Mouse (Mus musculus) cerebellum, adult 18-20 months (tissue): ENCODE measurements around the gene Cracr2b.

Experiments
- DNase-seq, 2 experiments: peaks; one replicate each; pipeline ENCODE4 v3.0.0; 2021

Gene Cracr2b

DNA sequence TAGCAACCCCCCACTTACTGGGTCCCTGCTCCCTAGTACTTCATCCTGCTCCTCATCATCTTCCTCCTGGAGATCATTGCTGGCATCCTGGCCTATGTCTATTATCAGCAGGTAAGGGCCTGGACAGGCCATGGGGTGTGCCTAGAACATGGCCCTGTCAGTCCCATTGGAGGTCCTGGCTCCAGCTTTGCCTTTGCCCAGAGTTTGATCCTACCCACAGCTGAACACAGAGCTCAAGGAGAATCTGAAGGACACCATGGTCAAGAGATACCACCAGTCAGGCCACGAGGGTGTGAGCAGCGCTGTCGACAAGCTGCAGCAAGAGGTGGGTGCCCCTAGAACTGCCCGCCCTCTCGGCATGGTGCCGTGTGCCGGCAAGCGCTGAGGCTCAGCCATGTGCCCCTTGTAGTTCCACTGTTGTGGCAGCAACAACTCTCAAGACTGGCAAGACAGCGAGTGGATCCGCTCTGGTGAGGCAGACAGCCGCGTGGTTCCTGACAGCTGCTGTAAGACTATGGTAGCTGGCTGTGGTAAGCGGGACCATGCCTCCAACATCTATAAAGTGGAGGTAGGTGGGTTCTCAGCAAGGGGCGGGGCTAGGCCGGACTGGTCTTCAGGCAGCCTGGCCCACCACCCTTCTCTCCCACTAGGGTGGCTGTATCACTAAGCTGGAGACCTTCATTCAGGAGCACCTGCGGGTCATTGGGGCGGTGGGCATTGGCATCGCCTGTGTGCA is 9.2 kb downstream of the Cracr2b start:
- peak; percentile 19 to 22 for DNase-seq

DNA sequence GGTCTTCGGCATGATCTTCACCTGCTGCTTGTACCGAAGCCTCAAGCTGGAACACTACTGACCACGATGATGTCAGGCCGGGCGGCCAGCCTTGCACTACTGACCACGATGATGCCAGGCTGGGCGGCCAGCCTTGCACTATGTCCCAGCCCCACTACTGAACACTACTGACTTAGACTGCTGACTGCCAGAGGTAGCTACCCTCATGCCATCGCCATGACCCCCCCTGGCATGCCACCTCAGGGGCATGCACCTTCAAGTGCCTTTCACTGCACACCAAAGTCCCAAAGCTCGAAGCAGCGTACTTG is 9.7 kb downstream of the Cracr2b start:
- DNase-seq, result peak in 1 of 2 experiments; percentile 4

DNA sequence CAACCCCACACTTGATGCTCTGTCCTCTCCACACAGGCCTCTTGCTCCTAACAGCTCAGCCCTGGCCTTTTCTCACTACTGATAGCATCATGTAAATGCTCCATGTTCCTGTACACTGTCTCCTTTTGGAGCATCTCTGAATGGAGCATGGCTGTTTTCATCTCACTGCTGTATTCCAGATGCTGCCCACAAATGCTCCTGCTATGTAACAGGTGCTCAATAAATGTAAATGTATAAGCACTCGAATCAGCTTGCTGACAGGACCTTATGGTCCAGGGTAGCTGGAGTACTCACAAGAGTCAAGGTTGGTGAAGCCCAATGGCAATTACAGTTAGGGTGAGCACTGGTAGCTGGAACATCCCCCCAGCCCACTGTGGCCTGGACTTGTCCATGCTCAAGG is 10.3 kb downstream of the Cracr2b start:
- DNase-seq, result no peak

DNA sequence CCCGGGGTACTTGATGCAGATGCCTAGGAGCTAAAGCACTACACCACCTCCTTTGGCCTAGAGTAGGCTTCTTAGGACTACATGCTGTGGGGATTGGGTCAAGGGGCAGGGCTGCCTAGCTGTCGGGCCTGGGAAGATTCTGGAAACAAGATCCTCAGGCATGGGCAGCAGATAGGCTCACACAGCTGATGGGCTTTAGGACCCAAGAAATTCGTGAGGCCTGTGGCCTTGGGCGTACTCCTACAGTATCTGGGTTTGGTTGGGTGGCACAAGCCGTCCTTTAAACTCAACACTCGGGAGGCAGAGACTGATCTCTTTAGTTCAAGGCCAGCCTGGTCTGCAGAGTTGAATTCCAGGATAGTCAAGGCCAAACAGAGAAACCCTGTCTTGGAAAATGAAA is 11.3 kb downstream of the Cracr2b start:
- DNase-seq, result no peak

DNA sequence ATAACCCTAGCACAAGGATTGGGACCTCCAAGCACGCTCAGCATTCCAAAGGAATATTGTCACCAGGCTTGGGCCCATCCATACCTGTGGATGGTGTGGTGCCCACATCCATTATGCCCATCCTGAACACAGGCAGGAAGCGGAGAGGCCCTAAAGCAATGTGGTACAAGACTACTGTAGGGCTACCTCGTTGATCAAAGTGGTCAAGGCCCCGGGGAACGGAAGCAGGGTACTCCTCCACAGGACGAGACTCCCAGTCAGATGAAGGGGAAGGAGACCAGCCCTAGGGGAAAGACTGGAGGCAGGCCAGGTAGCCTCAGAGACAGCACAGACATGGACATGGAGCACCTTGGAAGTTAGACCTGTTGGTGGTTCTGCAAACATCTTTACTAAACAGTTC is 11.9 kb downstream of the Cracr2b start:
- DNase-seq, result no peak

DNA sequence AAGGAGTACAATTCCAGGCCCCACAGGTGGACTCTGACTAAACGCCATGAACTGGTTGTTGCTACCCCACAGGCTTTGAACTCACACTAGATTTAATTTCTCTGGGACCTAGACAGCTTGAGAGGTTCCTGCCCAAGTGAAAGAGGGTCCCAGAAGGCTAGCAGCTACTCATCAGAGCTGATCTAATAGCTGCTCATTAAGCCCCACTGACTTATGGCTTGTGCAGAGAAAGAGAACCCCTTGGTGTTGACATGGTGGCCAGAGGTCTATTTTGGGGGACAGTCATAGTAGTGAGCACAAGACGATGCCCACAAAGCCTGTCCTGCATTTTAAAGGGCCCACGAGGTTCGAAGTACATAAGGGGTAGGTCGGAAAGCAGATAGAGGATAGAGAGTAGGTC is 13.3 kb downstream of the Cracr2b start:
- DNase-seq, result no peak

DNA sequence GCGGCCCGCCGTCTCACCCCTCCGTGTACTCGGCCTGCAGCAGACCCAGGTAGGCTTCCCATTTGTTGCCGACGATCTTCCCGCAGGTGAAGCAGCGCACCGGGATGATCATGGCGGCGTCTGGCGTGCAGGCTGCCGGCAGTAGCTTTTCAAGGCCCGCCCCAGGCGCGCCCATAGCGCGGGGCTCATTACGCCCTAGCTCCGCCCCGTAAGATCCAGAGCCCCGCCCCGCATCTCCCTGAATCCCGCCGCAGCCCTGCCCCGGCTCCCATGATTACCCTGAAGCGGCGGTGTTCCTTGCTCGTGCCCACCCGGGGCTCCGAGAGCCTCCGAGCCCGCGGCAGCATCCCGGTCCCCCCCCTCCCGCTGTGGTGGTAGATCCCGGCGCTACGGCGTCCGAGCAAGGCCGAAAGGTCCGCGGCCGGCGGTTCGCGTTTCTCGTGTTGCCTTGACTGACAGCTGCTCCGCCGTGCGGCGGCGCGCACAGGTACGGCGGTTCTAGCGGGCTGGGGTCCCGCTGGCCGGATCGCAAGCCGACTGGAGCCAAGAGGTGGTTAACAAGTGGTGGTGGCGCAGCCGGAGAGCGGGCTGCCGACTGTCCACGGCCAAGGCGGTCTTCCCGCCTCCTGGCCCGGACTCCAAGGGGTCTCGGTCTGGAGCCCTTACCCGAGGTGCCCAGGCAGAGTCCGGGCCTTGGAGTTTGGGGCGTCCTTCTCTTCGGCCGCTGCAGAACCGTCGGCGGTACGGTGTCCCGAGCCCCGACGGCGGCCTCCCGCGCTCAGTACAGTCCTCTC is 14.3 kb downstream of the Cracr2b start, which contains the start of the genes Polr2l and Tspan4:
Polr2l (minus strand) TSS at position 122 of the 794 bp plus-strand sequence.
Tspan4 (plus strand) TSS at position 230 of the 794 bp plus-strand sequence.
- peak; percentile 80 to 90 for DNase-seq

DNA sequence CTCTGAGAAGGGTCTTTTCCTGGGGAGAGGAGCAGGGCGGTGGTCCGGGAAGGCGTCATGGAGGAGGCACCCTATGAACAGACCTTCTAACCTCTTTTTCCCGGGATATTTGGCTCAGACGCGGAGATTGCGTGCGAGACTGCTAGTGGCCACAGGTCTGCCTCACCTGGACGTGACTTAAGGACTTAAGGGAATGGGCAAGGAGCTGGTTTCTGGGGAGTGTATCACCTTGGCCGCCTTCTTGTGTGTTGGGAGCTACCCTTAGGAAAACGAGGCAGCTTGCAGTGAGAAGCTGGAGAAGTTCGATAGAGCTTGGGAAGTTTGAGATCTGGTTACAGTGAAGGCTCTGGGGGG is 14.9 kb downstream of the Cracr2b start:
- DNase-seq, result no peak

DNA sequence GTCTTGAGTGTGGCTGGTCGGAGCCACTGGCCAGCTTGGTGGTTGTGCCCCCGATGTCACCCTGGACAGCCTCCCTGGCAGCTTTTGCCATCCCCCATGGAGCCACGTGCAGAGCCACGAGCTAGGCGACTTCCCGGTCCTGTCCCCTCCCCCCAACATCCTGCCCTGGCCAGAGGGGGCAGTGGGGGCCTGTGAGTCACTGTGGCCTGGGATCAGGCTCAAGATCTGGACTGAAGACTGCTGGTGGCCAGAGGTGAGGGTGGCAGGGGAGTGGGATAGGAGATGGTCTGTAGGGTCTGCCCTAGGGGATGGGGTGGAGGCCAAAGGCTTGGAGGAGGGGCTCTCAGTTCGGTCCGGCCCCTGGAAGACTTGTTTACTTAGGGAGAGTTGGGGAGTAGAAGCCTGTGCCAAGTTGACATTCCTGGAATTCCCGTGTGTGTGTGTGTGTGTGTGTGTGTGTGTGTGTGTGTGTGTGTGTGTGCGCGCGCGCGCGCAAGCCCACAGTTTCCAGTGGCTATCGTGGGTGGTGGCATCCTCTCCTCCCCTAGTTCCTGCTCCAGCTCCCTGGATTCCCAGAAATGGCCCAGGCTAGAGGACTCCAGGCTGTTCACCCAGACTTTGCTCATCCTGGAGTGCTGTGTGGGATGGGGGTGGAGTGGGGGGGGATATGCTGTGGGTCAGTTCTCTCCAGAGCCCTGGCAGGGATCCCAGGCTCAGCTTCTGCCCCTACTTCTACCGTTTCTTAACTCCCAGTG is 15.5 kb downstream of the Cracr2b start:
- DNase-seq, result peak in 1 of 2 experiments; percentile 52

DNA sequence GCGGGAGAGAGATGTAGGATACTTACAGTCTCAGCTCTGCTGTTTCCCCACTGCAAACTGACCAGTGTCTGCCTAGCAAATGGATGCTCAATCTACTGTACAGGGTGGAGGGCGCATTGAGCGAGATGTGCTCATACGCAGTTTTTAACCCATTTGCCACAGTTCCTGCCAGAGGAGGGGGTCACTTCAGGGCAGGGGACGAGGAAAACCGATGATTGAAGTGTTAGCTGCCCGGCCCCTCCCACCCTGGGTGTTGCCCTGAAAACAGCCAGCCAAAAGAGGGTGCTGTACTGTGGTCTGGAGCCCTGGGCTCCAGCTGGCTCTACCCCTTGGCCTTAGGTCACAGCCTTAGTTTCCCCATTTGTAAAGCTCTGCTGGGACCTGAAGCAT is 16.1 kb downstream of the Cracr2b start:
- no peak for DNase-seq

DNA sequence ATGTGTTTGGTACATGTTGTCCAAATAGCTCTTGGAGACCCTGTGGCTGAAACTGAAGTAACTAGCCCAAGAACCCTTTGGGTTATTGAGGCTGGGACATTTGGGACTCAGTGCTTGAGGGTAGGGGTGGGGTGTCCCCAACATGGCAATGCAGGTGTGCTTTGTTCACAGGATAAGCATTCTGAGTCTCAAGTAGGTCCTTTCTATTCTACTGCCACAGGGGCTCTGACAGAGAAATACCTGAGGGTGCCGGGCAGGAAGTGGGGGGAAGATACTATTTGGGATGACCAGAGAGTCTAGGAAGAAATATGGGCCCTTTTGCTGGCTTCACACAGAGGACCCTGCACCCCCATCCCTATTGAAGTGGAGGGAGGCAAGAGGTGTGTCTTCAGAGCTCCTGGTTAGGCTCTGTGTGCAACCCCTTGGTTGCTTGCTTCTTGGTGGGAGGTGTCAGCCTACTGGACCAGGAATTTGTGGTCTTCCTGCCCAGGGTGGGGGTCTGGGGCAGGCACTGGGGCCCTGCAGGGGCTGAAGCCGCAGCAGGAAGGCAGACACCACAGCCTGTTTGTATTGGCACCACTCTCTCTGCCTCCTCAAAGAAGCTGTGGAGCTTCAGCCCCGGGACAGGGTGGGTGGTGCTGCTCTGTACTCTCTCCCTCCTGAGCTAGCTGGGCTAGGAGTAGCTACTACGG is 16.8 kb downstream of the Cracr2b start:
- DNase-seq, result no peak

DNA sequence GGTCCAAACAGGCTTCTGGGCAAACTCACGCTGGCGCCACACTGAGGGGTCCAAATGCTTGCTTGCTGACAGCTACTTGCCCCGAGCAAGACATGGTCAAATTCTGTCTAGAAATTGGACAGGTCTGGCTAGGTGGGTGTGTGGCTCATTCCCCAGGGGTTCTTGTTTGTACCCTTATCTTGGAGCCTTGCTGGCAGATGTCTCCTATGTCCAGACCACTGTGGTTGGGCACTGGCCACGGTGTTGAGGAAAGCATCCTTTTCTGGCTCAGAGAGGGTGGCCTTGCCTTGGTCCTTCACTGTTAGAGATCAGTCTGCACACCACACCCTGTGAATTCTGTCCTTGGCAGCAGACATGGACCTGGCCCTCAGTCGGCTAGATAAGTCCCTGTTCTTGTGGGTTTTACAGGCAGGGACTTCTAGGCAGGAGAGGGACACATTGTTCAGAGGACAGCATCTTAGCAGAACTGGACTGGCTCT is 17.4 kb downstream of the Cracr2b start:
- no peak for DNase-seq

DNA sequence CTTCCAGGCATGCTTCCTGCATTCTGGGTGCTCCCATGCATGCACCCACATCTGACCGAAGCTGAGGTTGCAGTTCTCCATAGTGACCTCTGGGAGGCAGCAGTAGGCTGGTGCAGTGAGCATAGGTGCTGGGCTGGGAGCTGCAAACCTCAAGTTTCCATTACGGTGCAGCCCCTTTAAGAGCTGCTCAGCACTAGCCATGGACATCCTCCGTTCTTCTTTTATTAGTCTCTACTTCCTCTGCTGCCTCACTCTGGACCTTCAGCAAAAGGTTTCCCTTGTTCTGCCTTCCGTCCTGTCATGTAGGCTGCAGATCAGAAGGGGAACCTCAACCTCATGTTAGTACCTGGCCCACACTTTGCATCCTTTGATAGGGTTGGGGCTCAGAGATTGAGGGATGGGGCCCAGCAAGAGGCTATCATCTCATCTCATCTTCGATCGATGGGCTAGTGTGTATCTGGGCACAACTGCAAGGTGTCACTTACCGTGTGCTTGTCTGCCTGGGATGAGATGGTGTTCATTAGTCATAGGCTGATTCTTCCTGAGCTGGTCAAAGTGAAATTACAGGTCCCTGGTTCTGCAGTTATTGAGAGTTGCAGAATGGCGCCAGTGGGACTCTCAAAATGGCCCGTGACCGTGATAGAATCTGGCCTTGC is 20.1 kb downstream of the Cracr2b start:
- peak; percentile 87 for DNase-seq

DNA sequence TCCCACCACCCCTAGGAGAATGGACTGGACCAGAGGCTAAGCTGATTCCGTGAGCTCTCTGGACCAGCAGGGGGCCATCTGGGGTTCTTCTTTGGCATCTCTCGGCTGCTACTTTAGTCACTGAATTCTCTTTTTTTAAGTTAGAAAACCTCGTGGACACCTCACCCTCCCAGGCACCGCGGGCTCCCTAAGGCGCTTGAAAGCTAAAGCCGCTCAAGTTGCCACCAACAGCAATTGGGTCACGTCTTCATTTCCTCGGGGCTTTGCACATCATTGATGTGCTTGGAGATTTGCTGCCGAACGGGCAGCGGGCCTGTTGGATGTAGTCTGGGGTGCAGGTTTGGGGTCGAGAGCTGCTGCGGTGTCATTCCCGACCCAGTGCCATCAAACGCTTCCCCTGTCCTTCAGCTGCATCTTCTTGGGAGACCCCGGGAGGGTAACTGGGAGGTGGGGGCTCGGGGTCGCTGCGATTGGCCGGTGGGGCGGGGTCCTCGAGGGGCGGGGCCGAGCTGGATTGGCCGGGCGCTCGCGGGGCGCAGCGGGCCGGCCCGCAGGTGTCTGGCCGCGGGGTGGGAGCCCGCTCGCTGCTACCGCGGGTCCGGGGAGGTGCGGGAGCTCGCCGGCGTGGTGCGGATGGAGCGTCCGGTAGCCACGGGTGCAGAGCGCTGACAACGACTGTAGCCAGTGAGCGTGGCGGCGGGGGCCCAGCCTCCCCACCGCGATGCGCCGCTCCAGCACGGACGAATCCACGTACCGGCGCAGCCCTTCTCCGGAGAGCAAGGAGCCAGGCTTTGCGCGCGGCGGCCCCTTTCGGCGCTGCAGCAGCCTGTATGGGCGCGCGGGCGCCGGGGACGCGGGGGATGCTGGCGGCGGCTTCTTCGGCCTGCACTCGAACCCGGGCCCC is 20.9 kb downstream of the Cracr2b start:
- DNase-seq, result peak; percentile 68 to 79

DNA sequence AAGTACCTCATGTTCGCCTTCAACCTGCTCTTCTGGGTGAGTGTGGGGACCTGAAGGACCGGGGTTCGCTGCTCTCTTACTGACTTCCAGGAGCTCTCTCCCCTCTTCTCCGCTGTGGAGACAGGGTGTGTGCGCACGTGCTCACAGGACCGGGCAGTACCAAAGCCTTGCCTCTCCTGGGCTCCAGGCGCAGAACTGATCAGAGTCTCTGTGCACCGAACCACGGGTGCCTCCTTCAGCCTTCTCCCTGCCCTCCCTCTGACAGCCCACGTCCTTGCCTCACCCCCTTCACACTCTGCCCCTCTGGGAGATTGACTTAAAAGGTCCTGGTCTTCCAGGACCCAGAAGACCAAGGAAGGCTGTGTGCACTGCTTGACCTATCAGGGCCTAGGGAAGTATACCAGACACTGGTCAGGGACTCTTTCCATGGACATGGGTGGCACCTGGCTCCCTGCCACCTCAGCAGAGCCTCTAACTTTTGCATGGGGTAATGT is 21.7 kb downstream of the Cracr2b start:
- DNase-seq, result peak; percentile 55 to 65

DNA sequence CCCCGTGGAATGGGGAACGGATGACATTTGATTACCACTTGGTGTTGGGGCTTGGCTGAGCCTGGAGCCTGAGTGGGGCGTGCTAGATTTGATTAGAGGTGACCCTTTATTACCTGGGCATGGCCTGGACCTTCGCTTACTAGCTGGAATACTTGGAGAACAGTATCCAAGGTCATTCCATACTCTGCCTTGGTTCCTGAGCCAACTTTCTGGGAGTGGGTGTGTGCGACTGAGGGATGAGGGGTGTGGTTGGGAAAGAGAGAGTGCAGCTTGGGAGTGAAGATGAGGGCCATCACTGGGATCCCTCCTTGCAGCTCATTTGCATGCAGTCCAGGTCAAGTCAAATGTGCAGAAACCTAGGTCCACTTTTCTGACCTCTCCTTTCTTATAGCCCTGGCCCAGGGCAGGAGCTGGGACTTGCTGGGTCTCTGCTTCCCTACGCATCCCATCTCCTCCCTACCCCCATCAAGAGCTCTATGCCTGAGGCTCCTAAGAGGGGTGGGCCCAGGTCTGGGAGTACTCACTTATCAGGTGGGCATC is 22.3 kb downstream of the Cracr2b start:
- no peak for DNase-seq

DNA sequence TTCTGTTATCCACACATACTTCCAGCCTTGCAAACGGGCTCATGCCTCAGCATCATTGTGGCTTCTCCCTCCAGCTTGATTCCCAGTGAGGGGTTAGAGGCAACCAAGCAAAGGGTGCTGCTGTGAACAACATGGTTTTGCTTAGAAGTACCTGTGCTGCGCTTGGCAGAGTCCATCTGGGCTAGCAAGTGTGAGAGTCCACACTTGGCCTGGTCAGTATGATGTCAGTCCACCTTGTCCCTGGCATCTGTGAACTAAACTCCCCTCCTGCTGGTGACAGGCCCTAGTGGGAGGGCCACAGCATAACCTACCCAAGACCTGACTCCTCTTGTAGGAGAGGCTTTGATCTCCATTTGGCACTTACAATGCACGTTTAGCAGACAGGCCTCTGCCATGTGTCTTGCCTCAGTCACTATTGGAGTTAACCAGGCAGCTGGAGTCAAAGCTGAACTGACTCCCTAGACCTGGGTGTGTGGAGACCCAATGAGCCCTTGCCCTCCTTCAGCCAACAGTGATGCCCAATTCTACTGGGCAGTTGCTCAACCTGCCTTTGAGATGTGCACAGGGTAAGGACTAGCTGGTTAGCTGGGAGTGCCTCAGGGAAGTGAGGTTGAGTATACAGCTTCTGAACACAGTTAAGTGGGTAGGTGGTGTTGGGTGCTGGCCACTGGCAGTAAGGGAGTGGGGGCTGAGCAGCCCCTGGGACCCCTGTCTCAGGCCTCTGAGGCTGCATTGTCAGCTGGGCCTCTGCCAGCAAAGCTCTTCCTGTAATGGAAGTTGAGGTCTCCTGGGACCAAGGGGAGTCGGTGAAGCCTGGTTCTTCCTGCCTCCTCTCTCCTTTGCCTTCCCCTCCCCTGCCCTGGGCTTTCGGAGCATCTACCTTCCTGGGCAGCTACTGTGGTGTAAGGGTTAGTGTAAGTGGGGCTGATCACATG is 23.6 kb downstream of the Cracr2b start:
- peak; percentile 59 to 64 for DNase-seq

DNA sequence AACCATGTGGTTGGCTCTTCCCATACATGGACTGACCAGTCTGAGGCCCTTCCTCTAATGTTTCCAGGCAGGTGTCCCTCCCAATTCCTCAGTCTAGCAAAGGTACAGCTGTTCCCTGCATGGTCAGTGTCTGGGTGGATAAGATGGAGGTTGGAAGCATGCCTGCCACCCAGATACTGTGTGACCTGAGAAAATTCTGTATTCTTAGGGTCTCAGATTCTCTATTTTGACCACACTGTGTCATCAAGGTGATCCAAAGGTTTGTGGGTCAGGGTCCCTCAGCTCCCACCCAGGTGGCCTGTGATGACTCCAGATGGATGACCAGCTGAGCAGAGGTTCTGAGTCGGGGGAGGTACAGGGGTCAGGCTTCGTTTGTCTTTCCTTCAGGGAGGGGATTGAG is 24.3 kb downstream of the Cracr2b start:
- no peak for DNase-seq

DNA sequence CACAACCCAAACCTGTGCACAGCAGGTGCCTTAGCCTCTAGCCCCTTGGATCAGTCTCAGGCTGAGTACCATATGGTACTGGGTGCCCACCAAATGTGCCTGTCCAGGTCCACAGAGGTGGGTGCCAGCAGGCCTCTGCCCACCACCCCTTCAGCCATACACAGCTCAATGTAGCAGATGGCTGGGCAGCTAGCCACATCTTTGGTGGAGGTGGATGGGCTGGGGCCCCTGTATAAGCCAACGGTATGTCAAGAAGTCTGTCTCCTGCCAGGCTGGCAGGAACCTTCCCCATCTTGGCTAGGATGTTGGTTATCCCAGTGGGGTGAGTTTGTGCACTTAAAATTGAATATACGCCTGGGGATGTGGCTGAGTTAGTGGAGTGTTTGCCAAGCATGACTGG is 24.7 kb downstream of the Cracr2b start:
- peak; percentile 95 for DNase-seq

DNA sequence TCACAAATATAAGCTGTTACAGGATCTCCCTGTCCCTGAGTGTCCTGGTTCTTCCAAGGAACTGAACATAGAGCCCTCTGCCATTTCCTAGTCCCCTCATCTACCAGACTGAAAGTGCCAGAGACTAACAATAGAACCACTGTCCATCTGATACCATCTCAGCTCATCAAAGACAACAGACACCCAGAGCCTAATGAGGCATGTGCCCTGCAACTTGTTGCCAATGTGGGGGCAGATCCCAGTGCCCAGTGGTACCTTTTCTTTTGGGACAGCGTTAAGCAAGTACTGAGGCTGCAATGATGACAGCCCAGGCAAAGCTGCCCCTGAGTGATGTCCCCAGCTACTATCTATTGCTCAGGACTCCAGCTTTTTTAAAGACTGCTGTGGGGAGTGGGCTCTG is 25.3 kb downstream of the Cracr2b start:
- no peak for DNase-seq
